Mouse (Mus musculus) neural tube, embryonic 13.5 days (tissue): ENCODE measurements around the gene Bend3. TPM values are rescaled to one million over a fixed set of nuclear protein-coding genes. Genes with fewer than 3 reads are reported as not detected.

Experiments used
- ATAC-seq: fragments of 200-750 bp; cut with Nextera tagmentation; 2 replicates; pipeline ENCODE4 v1.8.0; 2017; ENCODE audit warnings: low read depth, mild to moderate bottlenecking, moderate TSS enrichment, moderate library complexity
- H3K27ac ChIP-seq: fragments of 300-500 bp; sonication (generic); replicated peaks from 2 replicates; pipeline ENCODE4 v1.5.1; 2015; ENCODE audit warnings: moderate library complexity, mild to moderate bottlenecking, inconsistent platforms
- H3K27me3 ChIP-seq: fragments of 300-500 bp; sonication (generic); 2 replicates; pipeline ENCODE4 v1.6.1; 2015; ENCODE audit warnings: mild to moderate bottlenecking, inconsistent platforms
- H3K36me3 ChIP-seq: fragments of 300-500 bp; sonication (generic); 2 replicates; pipeline ENCODE4 v1.6.1; 2015; ENCODE audit warnings: mild to moderate bottlenecking, inconsistent platforms
- H3K4me1 ChIP-seq: fragments of 300-500 bp; sonication (generic); replicated peaks from 2 replicates; pipeline ENCODE4 v1.6.1; 2015; ENCODE audit warnings: inconsistent platforms
- H3K4me2 ChIP-seq: fragments of 300-500 bp; sonication (generic); 2 replicates; pipeline ENCODE4 v1.6.1; 2015; ENCODE audit warnings: inconsistent platforms, mild to moderate bottlenecking, moderate library complexity
- H3K4me3 ChIP-seq: fragments of 300-500 bp; sonication (generic); 2 replicates; pipeline ENCODE4 v1.5.1; 2015; ENCODE audit warnings: mild to moderate bottlenecking, inconsistent platforms
- H3K9ac ChIP-seq: fragments of 300-500 bp; sonication (generic); 2 replicates; pipeline ENCODE4 v1.6.1; 2015; ENCODE audit warnings: moderate library complexity, mild to moderate bottlenecking, inconsistent platforms
- H3K9me3 ChIP-seq: fragments of 300-500 bp; sonication (generic); 2 replicates; pipeline ENCODE4 v1.6.1; 2016; ENCODE audit warnings: inconsistent platforms
- WGBS: fragments of 180-500 bp; shearing (Covaris S2); methylation state at CpG from one replicate; pipeline ENCODE4 v1.1.7; 2015; 5-methylcytosine and 5-hydroxymethylcytosine counted together
- polyA plus RNA-seq: library from polyadenylated mRNA; unstranded; fragments of >200 nt; fragmentation: Nextera tagmentation; extraction: Ambion mirVana; gene quantifications from 2 replicates; pipeline ENCODE4 v1.2.1, GENCODE M21; 2015

Gene Bend3
- polyA plus RNA-seq, 1 experiment from 2014 or later: 3.0 TPM

DNA sequence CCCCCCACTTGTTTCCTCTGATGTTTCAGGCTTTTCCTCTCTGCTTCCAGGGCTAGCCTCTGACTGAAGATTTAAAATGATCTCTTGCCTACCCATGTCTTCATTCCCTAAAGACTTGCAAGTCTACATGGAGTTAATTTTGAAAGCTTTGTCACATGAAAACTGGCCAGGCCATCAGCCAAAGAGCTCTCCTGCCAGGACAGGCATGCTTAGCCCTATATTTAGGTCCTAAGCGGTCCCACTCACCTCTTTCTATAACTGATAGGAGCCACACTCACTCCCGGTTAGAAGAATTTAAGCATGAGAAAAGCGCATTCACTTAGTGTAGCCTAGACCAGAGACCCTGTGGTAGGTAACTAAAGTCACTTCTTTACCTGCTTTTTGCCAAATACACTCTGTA lies 24.0 kb upstream of the Bend3 start:
- ATAC-seq: no peak

GRCm38 (mm10) chr10:43462821-43463220 lies 15.8 kb upstream of the Bend3 start:
- no peaks in the 10 kb centered on the region for H3K4me1 ChIP-seq
- no peak overlapping the region for H3K9ac ChIP-seq
- H3K36me3 ChIP-seq: no peaks in the 10 kb centered on the region
- no peaks in the 10 kb centered on the region for H3K9me3 ChIP-seq
- no peak overlapping the region for H3K4me3 ChIP-seq
- no peaks in the 10 kb centered on the region for H3K27me3 ChIP-seq
- H3K4me2 ChIP-seq: no peak overlapping the region
- H3K27ac ChIP-seq: no peak overlapping the region
- 88% methylated on average over 5 of the region's 5 CpGs for WGBS
- no peak for ATAC-seq

More for the DNA sequence above, 24.0 kb upstream of the Bend3 start:
- no peak overlapping the region for H3K9ac ChIP-seq
- peaks cover 4% of the 10 kb centered on the region; the same call in 1 of the 2 replicates for H3K9me3 ChIP-seq
- H3K4me2 ChIP-seq: no peak overlapping the region
- H3K27ac ChIP-seq: no peak overlapping the region
- no peaks in the 10 kb centered on the region for H3K27me3 ChIP-seq
- peaks cover 14% of the 10 kb centered on the region; the same call in 1 of the 2 replicates for H3K4me1 ChIP-seq
- no peak overlapping the region for H3K4me3 ChIP-seq
- no peaks in the 10 kb centered on the region for H3K36me3 ChIP-seq
- 92% methylated on average over 3 of the region's 3 CpGs for WGBS

DNA sequence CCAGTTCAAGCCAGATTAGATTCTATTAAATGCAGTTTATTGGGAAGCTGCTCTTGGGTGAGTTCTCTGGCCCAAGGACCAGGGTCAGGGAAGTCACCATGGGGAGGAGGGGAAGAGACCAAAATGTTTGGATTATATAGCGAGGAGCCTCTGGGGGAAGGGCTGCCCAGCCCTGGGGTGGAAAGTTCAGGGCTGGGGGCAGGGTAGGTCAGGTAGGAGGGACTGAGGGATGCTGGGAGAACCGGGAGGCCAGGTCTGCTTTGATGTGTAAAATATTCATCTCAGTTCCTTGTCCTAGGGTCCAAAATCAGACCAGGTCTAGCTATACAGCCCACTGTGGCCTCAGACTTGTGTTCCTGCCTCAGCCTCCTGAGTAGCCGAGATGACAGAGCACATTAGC lies 15.4 kb upstream of the Bend3 start:
- Histone ChIP-seq H3K36me3 (no peaks in the 10 kb centered on the region), H3K9ac (no peak overlapping the region), H3K9me3 (no peaks in the 10 kb centered on the region), H3K27me3 (no peaks in the 10 kb centered on the region), H3K27ac (no peak overlapping the region), H3K4me3 (no peak overlapping the region), H3K4me2 (no peak overlapping the region), H3K4me1 (no peaks in the 10 kb centered on the region)
- ATAC-seq: no peak
- WGBS: 67% methylated on average over 3 of the region's 3 CpGs

DNA sequence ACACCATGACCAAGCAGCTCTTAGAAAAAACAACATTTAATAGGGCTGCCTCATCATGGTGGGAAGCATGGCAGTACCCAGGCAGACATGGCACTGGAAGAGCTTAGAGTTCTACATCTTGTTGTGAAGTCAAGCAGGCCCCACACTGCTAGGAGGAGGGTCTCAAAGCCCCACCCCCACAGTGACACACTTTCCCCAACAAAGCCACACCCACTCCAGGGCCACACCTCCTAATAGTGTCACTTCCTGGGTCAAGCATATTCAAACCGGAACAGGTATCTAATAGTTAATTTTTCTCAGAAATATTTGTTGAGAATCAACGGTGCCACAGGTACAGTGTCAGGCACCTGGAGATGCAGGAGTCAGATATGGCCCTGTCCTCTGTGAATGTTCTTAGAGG lies 12.4 kb upstream of the Bend3 start:
- Histone ChIP-seq H3K36me3 (no peaks in the 10 kb centered on the region), H3K9me3 (no peaks in the 10 kb centered on the region), H3K27ac (no peak overlapping the region), H3K4me2 (no peak overlapping the region), H3K4me1 (no peaks in the 10 kb centered on the region), H3K27me3 (no peaks in the 10 kb centered on the region), H3K9ac (no peak overlapping the region), H3K4me3 (no peak overlapping the region)
- no peak for ATAC-seq
- WGBS: 99% methylated on average over 2 of the region's 2 CpGs

GRCm38 (mm10) chr10:43467659-43468058 lies 11.0 kb upstream of the Bend3 start:
- H3K27me3 ChIP-seq: no peaks in the 10 kb centered on the region
- no peak overlapping the region for H3K4me3 ChIP-seq
- peak overlapping the region; percentile 13; the same call in 1 of the 2 replicates for H3K4me2 ChIP-seq
- H3K9me3 ChIP-seq: no peaks in the 10 kb centered on the region
- 39% methylated on average over 13 of the region's 13 CpGs for WGBS
- H3K4me1 ChIP-seq: no peaks in the 10 kb centered on the region
- no peak overlapping the region for H3K27ac ChIP-seq
- H3K9ac ChIP-seq: no peak overlapping the region
- ATAC-seq: no peak
- no peaks in the 10 kb centered on the region for H3K36me3 ChIP-seq

DNA sequence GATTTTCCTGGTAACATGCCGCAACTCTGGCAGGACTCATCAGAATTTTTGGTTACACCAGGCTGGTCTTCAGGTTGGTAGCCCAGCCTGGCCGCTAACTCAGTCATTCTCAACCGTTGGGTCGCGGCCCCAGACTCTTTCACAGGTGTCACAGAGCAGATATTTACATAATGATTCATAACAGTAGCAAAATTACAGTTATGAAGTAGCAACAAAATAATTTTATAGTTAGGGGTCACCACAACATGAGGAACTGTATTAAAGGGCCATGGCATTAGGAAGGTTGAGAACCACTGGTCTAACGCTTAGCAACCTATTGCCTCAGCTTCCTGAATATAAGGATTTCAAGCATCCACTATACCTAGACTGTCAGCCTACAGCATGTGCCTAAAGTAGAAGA lies 10.3 kb upstream of the Bend3 start:
- no peaks in the 10 kb centered on the region for H3K27me3 ChIP-seq
- H3K9me3 ChIP-seq: no peaks in the 10 kb centered on the region
- H3K36me3 ChIP-seq: no peaks in the 10 kb centered on the region
- ATAC-seq: no peak
- no peaks in the 10 kb centered on the region for H3K4me1 ChIP-seq
- no peak overlapping the region for H3K9ac ChIP-seq
- no peak overlapping the region for H3K4me2 ChIP-seq
- WGBS: 95% methylated on average over 6 of the region's 6 CpGs
- no peak overlapping the region for H3K27ac ChIP-seq
- H3K4me3 ChIP-seq: no peak overlapping the region

- H3K36me3 ChIP-seq: no peaks in the 10 kb centered on the region
- no peak overlapping the region for H3K9ac ChIP-seq
- H3K27me3 ChIP-seq: no peaks in the 10 kb centered on the region
- H3K9me3 ChIP-seq: no peaks in the 10 kb centered on the region
- no peak overlapping the region for H3K4me3 ChIP-seq
- ATAC-seq: no peak
- H3K27ac ChIP-seq: no peak overlapping the region
- peaks cover 23% of the 10 kb centered on the region for H3K4me1 ChIP-seq
- H3K4me2 ChIP-seq: no peak overlapping the region
- 56% methylated on average over 4 of the region's 4 CpGs for whole genome bisulfite sequencing
Observed at GRCm38 (mm10) chr10:43475376-43475775, 3.3 kb upstream of the Bend3 start.

DNA sequence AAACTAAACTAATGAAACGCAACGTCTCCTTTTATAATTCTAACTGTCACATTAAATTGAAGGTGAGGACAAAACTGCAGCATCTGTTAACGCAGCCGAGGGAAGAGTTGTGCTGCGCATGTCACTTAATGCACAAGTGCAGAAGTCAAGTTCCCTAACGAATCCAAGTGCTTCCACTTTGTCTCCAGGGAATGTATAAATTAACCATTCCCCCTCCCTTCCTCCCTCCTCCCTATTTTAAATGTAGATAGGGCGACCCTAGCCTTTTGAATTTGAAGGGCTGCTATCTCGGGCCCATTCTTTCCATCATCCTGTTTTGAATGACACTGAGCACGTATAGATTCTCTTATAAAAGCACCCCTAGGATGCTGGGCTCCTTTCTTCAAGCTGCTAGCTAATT lies 1.2 kb upstream of the Bend3 start:
- 5% methylated on average over 9 of the region's 9 CpGs for WGBS

DNA sequence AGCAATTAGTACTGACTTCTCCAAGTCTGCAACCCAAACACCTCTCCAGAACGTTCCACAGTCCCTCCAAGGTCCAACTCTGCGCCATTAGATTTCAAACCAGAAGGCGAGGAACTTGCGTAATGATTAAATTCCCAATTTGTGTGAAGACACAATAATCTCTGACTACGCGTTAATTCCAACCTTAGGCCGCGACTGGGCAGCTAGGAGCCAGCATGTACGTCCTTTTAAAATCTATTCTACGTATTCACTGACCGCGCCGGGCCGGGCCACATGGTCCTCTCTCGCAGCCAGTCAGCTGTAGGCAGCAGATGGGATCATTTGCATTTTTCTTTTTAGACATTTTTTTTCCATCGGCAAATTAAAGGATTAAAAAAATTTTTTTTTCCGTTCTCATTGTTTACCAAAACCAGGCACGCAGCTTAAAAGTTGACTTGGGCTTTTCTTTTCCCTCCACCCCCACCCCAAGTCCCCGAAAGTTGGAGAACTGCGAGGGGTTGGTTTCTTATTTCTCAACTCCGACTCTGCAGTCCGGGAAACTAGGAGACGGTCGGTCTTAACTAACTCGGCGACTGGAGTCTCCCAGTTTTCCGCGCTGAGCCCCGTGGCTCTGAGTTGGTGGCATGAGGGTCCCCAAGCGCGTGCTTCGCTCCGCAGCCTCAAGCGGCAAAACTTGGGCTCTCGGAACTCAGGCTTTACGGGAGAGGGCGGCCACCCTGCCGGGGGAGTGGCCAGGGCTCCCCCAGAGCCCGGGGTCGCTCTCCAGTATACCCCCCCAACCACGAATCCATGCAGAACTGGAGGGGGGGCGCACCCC lies 558 bp upstream of the Bend3 start:
- Histone ChIP-seq H3K4me2 (peak overlapping the region; percentile 97), H3K9me3 (no peaks in the 10 kb centered on the region), H3K27me3 (no peaks in the 10 kb centered on the region), H3K9ac (peak overlapping the region; percentile 96), H3K27ac (peak overlapping the region; percentile 98), H3K36me3 (no peaks in the 10 kb centered on the region), H3K4me1 (peaks cover 48% of the 10 kb centered on the region), H3K4me3 (peak overlapping the region; percentile 80)
- WGBS: under 1% methylated on average over 42 of the region's 42 CpGs
- ATAC-seq: peak; percentile 47

More for the DNA sequence above, 1.2 kb upstream of the Bend3 start:
- peak overlapping the region; percentile 98 for H3K27ac ChIP-seq
- H3K27me3 ChIP-seq: no peaks in the 10 kb centered on the region
- peak overlapping the region; percentile 80 for H3K4me3 ChIP-seq
- H3K36me3 ChIP-seq: no peaks in the 10 kb centered on the region
- H3K4me2 ChIP-seq: peak overlapping the region; percentile 97
- peaks cover 42% of the 10 kb centered on the region for H3K4me1 ChIP-seq
- no peak for ATAC-seq
- no peaks in the 10 kb centered on the region for H3K9me3 ChIP-seq
- H3K9ac ChIP-seq: peak overlapping the region; percentile 96

DNA sequence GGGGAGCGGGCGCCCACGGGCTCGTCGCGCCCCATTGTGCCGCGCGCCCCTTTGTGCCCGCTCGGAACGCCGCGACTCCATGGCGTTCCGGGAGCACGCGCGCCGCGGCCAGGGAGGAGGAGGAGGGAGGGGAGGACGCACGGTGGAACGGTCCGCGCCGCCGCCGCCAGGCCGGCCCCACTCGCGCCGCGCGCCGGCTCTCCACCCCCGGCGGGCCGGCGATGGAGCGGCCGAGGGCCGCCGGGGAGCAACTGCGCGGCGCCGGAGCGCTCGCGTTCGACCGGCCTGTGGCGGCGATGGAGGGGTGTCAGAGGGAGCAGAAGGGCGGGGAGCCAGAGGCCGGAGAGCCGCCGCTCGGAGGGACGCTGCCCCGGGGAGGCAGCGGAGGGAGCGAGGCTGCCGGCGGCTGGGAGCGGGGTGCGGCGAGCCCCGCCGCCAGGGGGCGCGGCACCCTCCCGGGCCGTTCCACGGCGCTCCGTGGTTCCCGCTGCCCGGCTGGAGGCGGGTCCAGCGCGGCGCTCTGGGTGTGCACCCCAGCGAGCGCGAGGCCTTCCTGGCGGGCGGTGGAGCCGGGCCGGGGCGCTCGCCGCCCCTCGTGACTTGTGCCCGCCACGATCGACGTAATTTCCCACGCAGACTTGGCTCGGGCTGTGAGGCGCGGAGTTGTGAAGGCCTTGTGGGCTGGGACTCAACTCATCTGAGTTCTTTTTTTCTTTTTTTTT lies 966 bp downstream of the Bend3 start:
- Histone ChIP-seq H3K36me3 (no peaks in the 10 kb centered on the region), H3K9ac (peak overlapping the region; percentile 96), H3K27me3 (no peaks in the 10 kb centered on the region), H3K4me2 (peak overlapping the region; percentile 97), H3K4me3 (peak overlapping the region; percentile 80), H3K4me1 (peaks cover 56% of the 10 kb centered on the region), H3K9me3 (no peaks in the 10 kb centered on the region), H3K27ac (peak overlapping the region; percentile 98)
- WGBS: under 1% methylated on average over 50 of the region's 103 CpGs
- ATAC-seq: peak; percentile 84

DNA sequence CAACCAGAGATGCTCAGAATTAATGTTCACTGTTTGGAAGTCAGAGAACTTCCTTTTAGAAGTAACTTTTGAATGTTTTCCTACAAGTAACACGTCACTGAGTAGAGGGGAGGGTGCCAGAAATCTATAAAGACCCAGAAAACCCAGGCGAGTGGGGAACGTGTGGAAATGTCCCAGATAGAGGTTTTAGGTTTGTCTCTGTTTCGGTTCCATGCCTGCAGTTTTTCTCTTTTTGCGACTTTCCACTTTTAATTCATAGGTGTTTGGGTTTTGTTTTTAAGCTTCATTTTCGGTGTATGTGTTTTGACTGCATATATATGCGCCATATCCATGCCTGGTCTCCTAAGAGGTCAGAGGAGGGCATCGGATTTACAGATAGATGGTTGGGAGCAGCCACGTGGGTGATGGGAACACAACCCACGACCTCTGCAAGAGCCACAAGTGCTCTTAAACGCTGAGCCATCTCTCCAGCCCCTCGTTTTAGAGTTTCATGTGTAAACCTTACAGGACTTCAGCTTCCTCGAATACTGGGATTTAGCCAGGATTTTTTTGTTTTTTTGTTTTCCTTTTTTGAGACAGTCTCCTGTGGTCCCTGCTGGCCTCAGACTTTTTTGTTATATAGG lies 1.7 kb downstream of the Bend3 start:
- Histone ChIP-seq H3K27ac (peak overlapping the region; percentile 98), H3K36me3 (no peaks in the 10 kb centered on the region), H3K4me1 (peaks cover 56% of the 10 kb centered on the region), H3K9ac (peak overlapping the region; percentile 96), H3K4me2 (peak overlapping the region; percentile 97), H3K4me3 (peak overlapping the region; percentile 80), H3K27me3 (no peaks in the 10 kb centered on the region), H3K9me3 (no peaks in the 10 kb centered on the region)
- ATAC-seq: no peak
- WGBS: 6% methylated on average over 13 of the region's 13 CpGs

DNA sequence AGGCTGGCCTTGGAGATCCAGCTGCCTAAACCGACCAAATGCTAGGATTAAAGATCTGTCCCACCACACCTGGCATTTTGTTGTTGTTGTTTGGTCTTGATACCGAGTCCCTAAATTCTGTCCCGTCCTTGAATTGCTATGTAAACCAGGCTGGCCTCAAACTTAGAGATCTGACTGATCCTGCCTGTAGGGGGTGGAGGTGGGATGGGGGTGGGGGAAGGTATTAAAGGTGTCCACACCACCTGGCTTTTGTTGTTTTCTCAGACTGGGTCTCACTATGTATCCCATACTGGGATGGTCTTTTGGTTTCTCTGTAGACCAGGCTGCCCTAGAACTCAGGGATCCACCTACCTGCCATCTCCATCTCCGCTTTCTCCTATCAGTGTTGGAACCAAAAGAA lies 2.5 kb downstream of the Bend3 start:
- H3K4me1 ChIP-seq: peaks cover 56% of the 10 kb centered on the region
- WGBS: 45% methylated on average over 4 of the region's 4 CpGs
- H3K4me2 ChIP-seq: no peak overlapping the region
- no peak for ATAC-seq
- H3K27me3 ChIP-seq: no peaks in the 10 kb centered on the region
- no peaks in the 10 kb centered on the region for H3K36me3 ChIP-seq
- no peak overlapping the region for H3K4me3 ChIP-seq
- no peak overlapping the region for H3K27ac ChIP-seq
- no peaks in the 10 kb centered on the region for H3K9me3 ChIP-seq
- H3K9ac ChIP-seq: no peak overlapping the region
